Mouse (Mus musculus): ENCODE measurements at regions not wholly inside any gene's neighbourhood (a gene's known extent, or its start where the extent isn't known, plus 50 kb on each side); places are given as distances from the start of the nearest gene placed in this dataset.

GRCm38 (mm10) chr15:88400787-88401186, 199.3 kb upstream of the Zdhhc25 start:
- Histone ChIP-seq H3K79me2 (replicated peaks; ENCODE audit: control insufficient read depth, insufficient read depth, low read length) (no peaks in the 10 kb centered on the region), H3K4me3 (no peak overlapping the region), H3K27ac (no peak overlapping the region), H3K36me3 (ENCODE audit: control insufficient read depth, insufficient read depth, low read length) (no peaks in the 10 kb centered on the region), H3K27me3 (ENCODE audit: control insufficient read depth, insufficient read depth, low read length) (no peaks in the 10 kb centered on the region), H3K4me1 (ENCODE audit: control insufficient read depth, insufficient read depth, low read length) (no peaks in the 10 kb centered on the region), H3K9ac (ENCODE audit: low read depth, low read length) (no peak overlapping the region)
- DNase-seq: no peak
- intact Hi-C loops (cut with DNase I): no loop called here
- no peak for TF ChIP-seq EP300 (IDR thresholded peaks at IDR 0.05; ENCODE audit: insufficient read depth, low read depth, low read length)
- TF ChIP-seq CTCF (IDR thresholded peaks at IDR 0.05): no peak
- no peak for TF ChIP-seq POLR2A (IDR thresholded peaks at IDR 0.05; ENCODE audit: insufficient read depth, low read depth, low read length)
- WGBS: 57% methylated on average over 9 of the region's 9 CpGs

GRCm38 (mm10) chr15:88408461-88409379, 191.4 kb upstream of the Zdhhc25 start:
- Histone ChIP-seq H3K27ac (no peak overlapping the region), H3K4me1 (ENCODE audit: control insufficient read depth, insufficient read depth, low read length) (no peaks in the 10 kb centered on the region), H3K36me3 (ENCODE audit: control insufficient read depth, insufficient read depth, low read length) (no peaks in the 10 kb centered on the region), H3K27me3 (ENCODE audit: control insufficient read depth, insufficient read depth, low read length) (no peaks in the 10 kb centered on the region), H3K9ac (ENCODE audit: low read depth, low read length) (no peak overlapping the region), H3K4me3 (no peak overlapping the region), H3K79me2 (replicated peaks; ENCODE audit: control insufficient read depth, insufficient read depth, low read length) (no peaks in the 10 kb centered on the region)
- no peak for DNase-seq
- intact Hi-C loops (cut with DNase I): no loop called here
- WGBS: 74% methylated on average over 20 of the region's 20 CpGs
- TF ChIP-seq CTCF (IDR thresholded peaks at IDR 0.05) (no peak), EP300 (IDR thresholded peaks at IDR 0.05; ENCODE audit: insufficient read depth, low read depth, low read length) (no peak), POLR2A (IDR thresholded peaks at IDR 0.05; ENCODE audit: insufficient read depth, low read depth, low read length) (no peak)

- Histone ChIP-seq H3K36me3 (ENCODE audit: control insufficient read depth, insufficient read depth, low read length) (no peaks in the 10 kb centered on the region), H3K79me2 (replicated peaks; ENCODE audit: control insufficient read depth, insufficient read depth, low read length) (no peaks in the 10 kb centered on the region), H3K4me3 (no peak overlapping the region), H3K4me1 (ENCODE audit: control insufficient read depth, insufficient read depth, low read length) (no peaks in the 10 kb centered on the region), H3K9ac (ENCODE audit: low read depth, low read length) (no peak overlapping the region), H3K27me3 (ENCODE audit: control insufficient read depth, insufficient read depth, low read length) (no peaks in the 10 kb centered on the region), H3K27ac (no peak overlapping the region)
- DNase-seq: no peak
- TF ChIP-seq EP300 (IDR thresholded peaks at IDR 0.05; ENCODE audit: insufficient read depth, low read depth, low read length): no peak
- no peak for TF ChIP-seq POLR2A (IDR thresholded peaks at IDR 0.05; ENCODE audit: insufficient read depth, low read depth, low read length)
- no peak for TF ChIP-seq CTCF (IDR thresholded peaks at IDR 0.05)
- intact Hi-C loops (cut with DNase I): no loop called here
- WGBS: 56% methylated on average over 4 of the region's 4 CpGs
Measured at GRCm38 (mm10) chr15:88414206-88414605, 185.9 kb upstream of the Zdhhc25 start.

- no peaks in the 10 kb centered on the region for H3K36me3 ChIP-seq (ENCODE audit: control insufficient read depth, insufficient read depth, low read length)
- H3K27ac ChIP-seq: no peak overlapping the region
- intact Hi-C loops (cut with DNase I): no loop called here
- H3K27me3 ChIP-seq (ENCODE audit: control insufficient read depth, insufficient read depth, low read length): no peaks in the 10 kb centered on the region
- no peak for DNase-seq
- 57% methylated on average over 8 of the region's 8 CpGs for WGBS
- no peak overlapping the region for H3K4me3 ChIP-seq
- H3K4me1 ChIP-seq (ENCODE audit: control insufficient read depth, insufficient read depth, low read length): no peaks in the 10 kb centered on the region
- H3K9ac ChIP-seq (ENCODE audit: low read depth, low read length): no peak overlapping the region
- no peaks in the 10 kb centered on the region for H3K79me2 ChIP-seq (replicated peaks; ENCODE audit: control insufficient read depth, insufficient read depth, low read length)
- TF ChIP-seq EP300 (IDR thresholded peaks at IDR 0.05; ENCODE audit: insufficient read depth, low read depth, low read length): no peak
- TF ChIP-seq POLR2A (IDR thresholded peaks at IDR 0.05; ENCODE audit: insufficient read depth, low read depth, low read length): no peak
- no peak for TF ChIP-seq CTCF (IDR thresholded peaks at IDR 0.05)
Measured at GRCm38 (mm10) chr15:88418881-88419280, 181.2 kb upstream of the Zdhhc25 start.

GRCm38 (mm10) chr15:88428441-88428840, 171.7 kb upstream of the Zdhhc25 start:
- intact Hi-C loops (cut with DNase I): no loop called here
- Histone ChIP-seq H3K9ac (ENCODE audit: low read depth, low read length) (no peak overlapping the region), H3K79me2 (replicated peaks; ENCODE audit: control insufficient read depth, insufficient read depth, low read length) (no peaks in the 10 kb centered on the region), H3K27me3 (ENCODE audit: control insufficient read depth, insufficient read depth, low read length) (no peaks in the 10 kb centered on the region), H3K4me3 (no peak overlapping the region), H3K36me3 (ENCODE audit: control insufficient read depth, insufficient read depth, low read length) (no peaks in the 10 kb centered on the region), H3K27ac (no peak overlapping the region), H3K4me1 (ENCODE audit: control insufficient read depth, insufficient read depth, low read length) (no peaks in the 10 kb centered on the region)
- DNase-seq: no peak
- 65% methylated on average over 7 of the region's 7 CpGs for WGBS
- TF ChIP-seq EP300 (IDR thresholded peaks at IDR 0.05; ENCODE audit: insufficient read depth, low read depth, low read length) (no peak), POLR2A (IDR thresholded peaks at IDR 0.05; ENCODE audit: insufficient read depth, low read depth, low read length) (no peak), CTCF (IDR thresholded peaks at IDR 0.05) (no peak)

- Histone ChIP-seq H3K4me1 (ENCODE audit: control insufficient read depth, insufficient read depth, low read length) (no peaks in the 10 kb centered on the region), H3K27me3 (ENCODE audit: control insufficient read depth, insufficient read depth, low read length) (no peaks in the 10 kb centered on the region), H3K36me3 (ENCODE audit: control insufficient read depth, insufficient read depth, low read length) (no peaks in the 10 kb centered on the region), H3K4me3 (no peak overlapping the region), H3K27ac (no peak overlapping the region), H3K9ac (ENCODE audit: low read depth, low read length) (no peak overlapping the region), H3K79me2 (replicated peaks; ENCODE audit: control insufficient read depth, insufficient read depth, low read length) (no peaks in the 10 kb centered on the region)
- TF ChIP-seq CTCF (IDR thresholded peaks at IDR 0.05) (no peak), EP300 (IDR thresholded peaks at IDR 0.05; ENCODE audit: insufficient read depth, low read depth, low read length) (no peak), POLR2A (IDR thresholded peaks at IDR 0.05; ENCODE audit: insufficient read depth, low read depth, low read length) (no peak)
- 78% methylated on average over 7 of the region's 7 CpGs for WGBS
- DNase-seq: no peak
- intact Hi-C loops (cut with DNase I): no loop called here
Measured at GRCm38 (mm10) chr15:88430941-88431340, 169.2 kb upstream of the Zdhhc25 start.

Measured in heart, adult 2 months (tissue).